Mouse (Mus musculus) cerebellum, adult 2 months (tissue): Measurements from ENCODE around the gene Gng2. TPM values are rescaled to one million over a fixed set of nuclear protein-coding genes. Genes with fewer than 3 reads are reported as not detected.

Experiments used
- DNase-seq, 2 experiments: peaks; one replicate each; pipeline ENCODE4 v3.0.0; 2021
- H3K27ac ChIP-seq: fragments of 200-500 bp; 2 replicates; pipeline ENCODE4 v1.5.1; 2012; ENCODE audit warnings: low read length, control low read depth, inconsistent platforms; ENCODE audit not compliant: insufficient read depth
- H3K27me3 ChIP-seq: fragments of 200-500 bp; 2 replicates; pipeline ENCODE4 v1.6.1; 2012; ENCODE audit warnings: inconsistent platforms, mild to moderate bottlenecking, low read length, moderate library complexity; ENCODE audit not compliant: control insufficient read depth, insufficient read depth
- H3K4me1 ChIP-seq: fragments of 200-500 bp; 2 replicates; pipeline ENCODE4 v1.6.1; 2011; ENCODE audit warnings: low read length; ENCODE audit not compliant: control insufficient read depth, insufficient read depth
- H3K4me3 ChIP-seq: fragments of 200-500 bp; replicated peaks from 2 replicates; pipeline ENCODE3; 2011; ENCODE audit warnings: mild to moderate bottlenecking, low read depth, low read length, control low read depth; ENCODE audit not compliant: insufficient read depth
- CTCF ChIP-seq: fragments of 200-500 bp; IDR thresholded peaks from 2 replicates; pipeline ENCODE4 v1.5.1; 2011; ENCODE audit warnings: low read depth, mild to moderate bottlenecking, control low read depth, low read length, moderate library complexity, borderline replicate concordance; ENCODE audit not compliant: insufficient read depth
- POLR2A ChIP-seq: fragments of 200-500 bp; IDR thresholded peaks from 2 replicates; pipeline ENCODE4 v1.6.1; 2011; ENCODE audit warnings: low read length, control low read depth, borderline replicate concordance; ENCODE audit not compliant: insufficient read depth
- WGBS: fragments of 180-500 bp; shearing (Covaris S2); methylation state at CpG from one replicate; pipeline ENCODE4 v1.1.7; 2018; 5-methylcytosine and 5-hydroxymethylcytosine counted together
- polyA plus RNA-seq: library from polyadenylated mRNA; depleted of rRNA; stranded (reverse); fragments of >200 nt; gene quantifications from 2 replicates; pipeline ENCODE4 v1.2.3, GENCODE M21; 2012

Gene Gng2
- polyA plus RNA-seq, 1 experiment: 62.7 TPM

- no peak for TF ChIP-seq POLR2A
- no peak for TF ChIP-seq CTCF
- no peaks in the 10 kb centered on the region for H3K27me3 ChIP-seq
- no peak for DNase-seq
- 90% methylated on average over 8 of the region's 8 CpGs for whole genome bisulfite sequencing
- H3K4me1 ChIP-seq: peaks cover 4% of the 10 kb centered on the region; the same call in 1 of the 2 replicates
- H3K4me3 ChIP-seq: no peak overlapping the region
- no peak overlapping the region for H3K27ac ChIP-seq
Observed at GRCm38 (mm10) chr14:19926312-19926711, 51.1 kb downstream of the Gng2 start.

- TF ChIP-seq POLR2A (no peak), CTCF (no peak)
- no peak for DNase-seq
- H3K4me1 ChIP-seq: peaks cover 6% of the 10 kb centered on the region
- H3K27ac ChIP-seq: no peak overlapping the region
- H3K27me3 ChIP-seq: no peaks in the 10 kb centered on the region
- 86% methylated on average over 6 of the region's 6 CpGs for WGBS
- no peak overlapping the region for H3K4me3 ChIP-seq
Observed at GRCm38 (mm10) chr14:19925157-19925556, 52.3 kb downstream of the Gng2 start.

GRCm38 (mm10) chr14:19924086-19924485 lies 53.3 kb downstream of the Gng2 start:
- Histone ChIP-seq H3K27me3 (no peaks in the 10 kb centered on the region), H3K4me3 (no peak overlapping the region), H3K4me1 (peaks cover 6% of the 10 kb centered on the region), H3K27ac (no peak overlapping the region)
- 97% methylated on average over 2 of the region's 2 CpGs for WGBS
- TF ChIP-seq POLR2A (no peak), CTCF (no peak)
- DNase-seq: no peak

- H3K4me3 ChIP-seq: no peak overlapping the region
- no peak overlapping the region for H3K27ac ChIP-seq
- DNase-seq: no peak
- no peaks in the 10 kb centered on the region for H3K27me3 ChIP-seq
- peaks cover 3% of the 10 kb centered on the region; the same call in 1 of the 2 replicates for H3K4me1 ChIP-seq
- no peak for TF ChIP-seq POLR2A
- no peak for TF ChIP-seq CTCF
- WGBS: 53% methylated on average over 13 of the region's 13 CpGs
Observed at GRCm38 (mm10) chr14:19920254-19920691, 57.2 kb downstream of the Gng2 start.

- Histone ChIP-seq H3K27me3 (no peaks in the 10 kb centered on the region), H3K4me3 (no peak overlapping the region), H3K4me1 (peaks cover 3% of the 10 kb centered on the region; the same call in 1 of the 2 replicates), H3K27ac (no peak overlapping the region)
- 69% methylated on average over 7 of the region's 7 CpGs for WGBS
- DNase-seq: no peak
- TF ChIP-seq POLR2A: no peak
- TF ChIP-seq CTCF: no peak
Observed at GRCm38 (mm10) chr14:19919789-19920188, 57.6 kb downstream of the Gng2 start.

- no peak for DNase-seq
- Histone ChIP-seq H3K4me1 (peaks cover 5% of the 10 kb centered on the region), H3K4me3 (no peak overlapping the region), H3K27me3 (no peaks in the 10 kb centered on the region), H3K27ac (no peak overlapping the region)
- WGBS: 95% methylated on average over 7 of the region's 7 CpGs
- TF ChIP-seq CTCF: no peak
- TF ChIP-seq POLR2A: no peak
Observed at GRCm38 (mm10) chr14:19917534-19917933, 59.9 kb downstream of the Gng2 start.

GRCm38 (mm10) chr14:19916315-19916714 lies 61.1 kb downstream of the Gng2 start:
- 92% methylated on average over 2 of the region's 2 CpGs for WGBS
- TF ChIP-seq CTCF: no peak
- no peak for TF ChIP-seq POLR2A
- Histone ChIP-seq H3K27me3 (no peaks in the 10 kb centered on the region), H3K4me3 (no peak overlapping the region), H3K27ac (no peak overlapping the region), H3K4me1 (peaks cover 11% of the 10 kb centered on the region)
- DNase-seq: no peak

GRCm38 (mm10) chr14:19912891-19913290 lies 64.5 kb downstream of the Gng2 start:
- H3K27ac ChIP-seq: no peak overlapping the region
- 90% methylated on average over 3 of the region's 3 CpGs for WGBS
- TF ChIP-seq POLR2A (no peak), CTCF (no peak)
- no peak overlapping the region for H3K4me3 ChIP-seq
- no peak for DNase-seq
- no peaks in the 10 kb centered on the region for H3K27me3 ChIP-seq
- peaks cover 8% of the 10 kb centered on the region for H3K4me1 ChIP-seq
